Mouse (Mus musculus): ENCODE measurements around the gene Dnajc1. TPM values are rescaled to one million over a fixed set of nuclear protein-coding genes. Genes with fewer than 3 reads are reported as not detected.
A peak's percentile ranks its signal among the peaks of the same experiment; 100 is the strongest.

The Dnajc1 gene
- total RNA-seq (2021): 10 to 100 TPM; 13.5 to 14.7 TPM
- long read RNA-seq, experiment 1, full-length matches to known transcripts: 10 of 13 reads
- long read RNA-seq, experiment 1, partial matches to known transcripts: 0 of 13 reads
- long read RNA-seq, experiment 1, other reads (novel, unspliced or antisense): 3 of 13 reads
- long read RNA-seq, experiment 2, full-length matches to known transcripts: 9 of 14 reads
- long read RNA-seq, experiment 2, partial matches to known transcripts: 2 of 14 reads
- long read RNA-seq, experiment 2, other reads (novel, unspliced or antisense): 3 of 14 reads

DNA sequence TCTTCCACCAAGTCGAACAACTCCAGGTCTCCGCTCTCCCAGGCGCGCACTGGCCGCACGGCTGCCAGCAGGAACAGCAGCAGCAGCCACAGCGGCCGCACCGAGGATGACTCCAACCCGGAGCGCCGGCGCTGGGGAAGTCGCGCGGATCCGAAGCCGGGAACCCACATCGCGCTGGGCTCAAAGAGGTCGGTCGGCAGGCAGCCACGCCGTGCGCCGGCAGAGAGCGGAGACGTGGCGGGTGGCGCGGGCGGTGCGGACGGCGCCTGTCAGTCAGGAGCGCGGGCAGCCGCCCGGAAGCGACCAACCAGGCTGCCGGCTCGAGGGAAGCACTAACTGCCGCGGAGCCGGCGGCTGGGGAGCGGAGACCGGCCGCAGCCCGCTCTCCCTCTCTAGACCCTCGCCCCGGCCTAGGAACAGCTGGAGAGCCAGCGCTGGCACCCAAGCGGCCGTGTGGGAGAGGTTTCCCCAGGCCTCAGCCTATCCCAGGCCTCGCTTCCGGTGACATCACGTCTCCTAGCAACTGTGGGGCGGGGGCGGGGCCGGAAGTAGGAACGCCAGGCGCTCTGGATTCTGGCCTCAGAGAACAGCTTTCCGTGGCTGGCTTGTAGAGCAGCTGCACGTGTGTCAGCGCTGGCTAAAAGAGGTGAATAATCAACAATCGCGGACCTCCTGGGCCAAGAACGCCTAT lies at the start of gene Dnajc1:
Gene Dnajc1, minus strand, starts transcription at position 500 of the 691 bp plus-strand sequence.
- DNase-seq: peak; percentile 90 to 93

DNA sequence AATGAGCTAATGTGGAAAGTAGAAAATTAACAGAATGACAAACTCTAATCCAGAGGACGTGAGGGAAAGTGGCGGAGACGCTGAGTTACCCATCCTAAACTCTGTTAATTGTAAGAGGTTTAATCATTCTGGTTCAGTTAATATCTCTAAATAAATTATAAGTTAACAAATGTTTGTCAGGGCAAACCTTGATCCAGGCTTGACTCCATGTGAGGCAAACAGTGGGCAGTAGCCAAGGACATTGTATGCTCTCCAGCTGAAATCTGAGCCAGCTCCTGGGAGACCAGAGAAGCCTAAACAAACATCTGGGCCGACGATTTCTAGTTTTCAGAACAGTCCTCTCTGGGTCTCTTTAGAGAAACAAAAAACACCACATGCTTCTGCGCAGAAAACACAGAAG lies 49.2 kb upstream of the Dnajc1 start:
- peak; percentile 46 to 55 for DNase-seq

DNA sequence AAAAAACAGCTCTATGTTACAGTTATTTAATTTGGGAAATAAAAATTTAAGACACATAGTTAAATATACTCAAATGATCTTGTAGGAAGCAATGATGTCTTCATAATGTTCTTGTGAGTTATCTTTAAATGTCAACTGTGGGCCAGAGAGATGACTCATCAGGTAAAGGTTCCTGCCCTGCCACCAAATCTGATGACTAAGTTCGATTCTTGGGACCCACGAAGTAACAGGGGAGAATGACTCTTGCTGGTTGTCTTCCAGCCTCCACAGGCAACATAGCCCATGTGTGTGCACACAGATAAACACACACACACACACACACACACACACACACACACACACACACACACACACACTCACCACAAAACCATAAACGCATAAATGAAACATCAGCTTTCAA lies 22.6 kb upstream of the Dnajc1 start:
- no peak for DNase-seq

- DNase-seq: no peak
Observed at GRCm38 (mm10) chr2:18403679-18404078, 11.0 kb upstream of the Dnajc1 start.

DNA sequence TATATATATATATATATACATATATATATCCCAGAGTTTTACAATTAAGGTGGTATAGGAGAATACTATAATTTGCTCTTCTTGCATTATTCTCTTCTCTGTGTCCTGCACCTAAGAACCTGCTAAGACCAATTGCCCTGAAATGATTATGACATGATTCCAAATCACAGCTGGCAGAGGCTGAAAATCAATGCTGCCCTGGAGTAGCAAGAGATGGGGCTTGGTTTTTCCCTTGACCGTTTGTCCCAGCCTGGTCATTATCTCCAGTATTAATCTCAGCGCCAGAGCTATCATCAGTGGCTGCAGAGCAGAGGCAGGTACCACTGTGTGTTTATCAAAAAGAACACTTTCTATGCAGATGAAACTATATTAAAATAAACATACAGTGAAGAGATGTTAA lies 9.1 kb upstream of the Dnajc1 start:
- DNase-seq: no peak

GRCm38 (mm10) chr2:18393022-18393519 lies 441 bp upstream of the Dnajc1 start:
- no peak for DNase-seq

- no peak for DNase-seq
Observed at GRCm38 (mm10) chr2:18391861-18392260, 769 bp downstream of the Dnajc1 start.

GRCm38 (mm10) chr2:18389631-18390030 lies 3.0 kb downstream of the Dnajc1 start:
- DNase-seq: no peak

DNA sequence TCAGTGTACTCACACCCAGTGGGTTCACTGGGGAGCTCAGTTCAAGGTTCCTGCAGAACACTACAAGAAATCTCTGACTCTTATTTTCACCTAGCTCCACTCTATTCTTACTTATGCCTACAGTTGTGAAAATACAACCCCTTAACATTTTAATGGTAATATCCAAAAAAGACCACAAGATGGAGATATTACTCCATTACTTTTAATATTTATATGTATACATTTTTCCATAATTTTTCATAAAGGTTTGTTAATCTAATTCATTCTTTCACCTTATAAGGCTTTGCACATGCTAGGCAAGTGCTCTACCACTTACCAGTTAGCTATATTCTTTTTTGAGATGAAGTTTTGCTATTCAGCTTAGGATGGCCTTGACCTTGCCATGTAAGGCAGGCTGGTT lies 11.0 kb downstream of the Dnajc1 start:
- DNase-seq: no peak

DNA sequence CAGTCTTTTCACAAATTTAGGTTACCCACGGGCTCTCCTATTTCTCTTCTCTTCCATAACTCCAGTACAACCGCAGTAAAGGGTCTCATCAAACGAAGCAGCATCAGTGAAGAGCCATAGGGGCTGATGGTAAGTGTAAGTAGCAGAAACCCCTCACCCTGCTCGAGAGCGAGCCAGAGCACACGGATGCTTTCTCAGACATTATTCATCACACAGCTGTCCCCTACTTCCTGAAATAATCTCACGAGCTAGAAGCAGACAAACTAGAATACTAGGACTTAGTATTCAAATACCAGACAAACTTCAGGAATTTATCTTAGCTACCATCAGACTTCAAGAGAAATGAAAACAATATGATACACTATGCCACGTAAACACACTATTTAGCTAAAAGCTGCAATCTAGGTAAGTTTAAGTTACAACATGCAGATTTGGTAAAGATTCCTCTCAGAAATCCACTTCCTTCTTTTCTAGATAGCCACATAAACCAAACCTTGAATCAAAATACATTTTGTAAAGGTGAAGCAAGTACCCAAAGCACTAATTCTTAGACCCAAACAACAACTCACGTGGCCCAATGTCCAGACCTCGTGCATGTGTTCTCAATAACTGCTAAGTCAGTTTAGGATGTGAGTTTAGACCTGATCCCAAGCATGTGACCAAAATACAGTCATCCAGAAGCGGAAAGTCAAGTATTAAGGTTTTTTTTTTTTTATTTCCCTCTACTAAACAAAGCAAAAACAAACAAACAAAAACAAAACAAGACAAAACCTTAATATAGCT lies 20.0 kb downstream of the Dnajc1 start:
- DNase-seq: no peak

DNA sequence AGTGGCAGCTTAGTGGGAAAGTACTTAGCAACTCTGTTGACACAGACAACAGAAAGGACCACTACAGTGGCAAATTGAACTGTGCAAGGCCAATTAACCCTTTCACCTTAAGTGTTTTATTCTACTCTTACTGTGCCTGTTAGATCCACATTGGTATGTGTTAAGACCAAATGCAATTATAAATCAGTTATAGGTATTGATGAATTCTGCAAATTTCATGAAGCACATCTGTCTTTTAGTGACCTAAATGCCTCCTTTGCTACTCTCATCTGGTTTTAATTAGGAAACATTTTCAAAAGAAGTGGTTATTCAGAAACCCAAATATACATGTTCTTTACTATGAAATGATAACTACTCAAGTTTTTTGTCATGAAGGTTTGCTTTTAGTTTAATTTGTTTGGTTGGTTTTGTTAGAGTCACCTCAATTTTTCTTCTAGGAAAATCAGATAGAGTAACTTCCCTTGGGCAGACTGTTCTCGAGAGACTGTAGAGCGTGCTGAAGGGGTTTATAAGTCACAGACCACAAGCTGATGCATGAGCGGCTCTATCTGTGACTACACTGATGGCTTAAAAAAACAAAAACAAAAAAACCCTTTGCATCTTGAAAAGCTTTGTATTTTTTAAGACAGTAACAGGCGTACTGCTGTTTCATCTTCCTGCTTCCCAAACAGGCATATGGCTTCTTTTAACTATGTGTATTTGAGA lies 21.7 kb downstream of the Dnajc1 start:
- DNase-seq: no peak

GRCm38 (mm10) chr2:18364402-18364801 lies 28.2 kb downstream of the Dnajc1 start:
- DNase-seq: no peak

DNA sequence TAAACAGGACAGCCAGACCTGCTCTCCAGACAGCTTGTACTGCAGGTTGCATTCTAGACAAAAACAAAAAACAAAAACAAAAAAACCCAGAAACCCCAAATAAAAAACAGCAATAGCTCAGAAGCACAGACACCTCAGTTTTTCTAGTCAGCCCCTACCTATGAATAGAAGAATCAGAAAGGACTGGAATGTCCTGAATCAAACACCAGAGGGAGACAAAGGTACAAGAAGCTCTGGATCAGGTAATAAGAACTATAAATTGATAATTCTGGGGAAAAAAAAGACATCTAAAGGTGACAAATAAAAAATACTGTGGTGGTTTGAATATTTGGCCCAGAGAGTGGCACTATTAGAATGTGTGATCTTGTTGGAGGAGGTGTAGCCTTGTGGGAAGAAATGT lies 37.3 kb downstream of the Dnajc1 start:
- DNase-seq: no peak

- DNase-seq: no peak
Observed at GRCm38 (mm10) chr2:18352620-18353019, 40.0 kb downstream of the Dnajc1 start.

DNA sequence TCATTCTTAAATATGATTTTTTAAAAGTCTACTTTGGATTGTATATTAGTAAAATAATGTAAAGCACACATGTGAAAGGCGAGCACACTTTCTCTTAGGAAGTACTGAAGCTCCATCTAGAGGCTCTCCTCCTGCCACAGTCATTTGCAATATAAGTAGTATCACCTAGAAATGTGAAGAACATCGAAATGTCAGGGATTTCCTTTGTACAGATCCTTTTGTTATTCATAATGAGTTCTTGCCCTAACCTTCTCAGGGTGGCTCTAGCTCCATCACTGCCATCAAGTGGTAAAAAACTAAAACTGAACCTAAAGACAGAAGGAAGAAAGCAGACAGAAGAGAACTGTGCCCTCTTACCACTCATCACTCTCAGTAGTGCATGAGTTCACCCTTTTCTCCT lies 49.2 kb downstream of the Dnajc1 start:
- no peak for DNase-seq

DNA sequence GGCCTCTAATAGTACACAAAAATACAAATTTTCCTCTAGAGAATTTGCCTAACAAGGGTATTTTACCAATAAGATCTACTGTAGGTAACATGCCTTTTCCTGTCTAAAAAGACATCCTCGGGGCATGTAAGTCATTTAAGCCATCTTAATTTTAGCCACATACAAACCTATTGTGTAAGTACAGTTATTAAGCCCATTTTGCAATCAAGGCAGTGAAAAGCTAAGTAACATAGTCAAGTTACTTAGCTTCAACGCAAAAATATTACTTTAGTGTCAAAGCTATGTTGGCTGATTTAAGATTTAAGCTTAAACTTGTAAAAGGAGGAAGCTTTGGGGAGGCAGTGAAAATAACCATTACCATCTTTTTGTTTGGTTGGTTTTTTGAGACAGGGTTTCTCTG lies 74.0 kb downstream of the Dnajc1 start:
- DNase-seq: no peak

GRCm38 (mm10) chr2:18317503-18318281 lies 74.9 kb downstream of the Dnajc1 start:
- DNase-seq: no peak

DNA sequence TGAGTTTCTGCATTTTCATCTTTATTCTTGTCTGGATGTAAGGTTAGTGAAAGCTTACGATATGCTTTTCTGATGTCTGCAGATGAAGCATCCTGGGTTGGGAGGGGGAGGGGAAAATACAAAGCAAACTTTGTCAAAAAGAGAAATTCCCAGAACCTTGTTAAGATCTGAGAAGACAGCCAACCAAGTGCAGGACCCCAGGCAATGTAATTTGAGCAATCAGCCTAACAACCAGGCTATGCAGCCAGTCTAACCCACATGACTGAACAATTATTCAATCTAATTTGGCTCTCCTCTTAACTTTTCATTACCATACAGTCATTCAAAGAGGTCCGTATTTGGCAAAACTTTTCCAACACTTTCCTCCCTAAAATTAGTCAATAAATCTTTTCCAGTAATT lies 75.7 kb downstream of the Dnajc1 start:
- no peak for DNase-seq

GRCm38 (mm10) chr2:18310261-18311104 lies 82.1 kb downstream of the Dnajc1 start:
- DNase-seq: no peak

All from heart, adult 18-20 months (tissue).